Mouse (Mus musculus) urinary bladder, postnatal 4 days (tissue): ENCODE measurements around the gene Cdc26.

Source experiments
- DNase-seq, 2 experiments: peaks; one replicate each; pipeline ENCODE4 v3.0.0; 2021 to 2022; ENCODE audit warnings: low spot score in 2 of 2

Cdc26 gene

DNA sequence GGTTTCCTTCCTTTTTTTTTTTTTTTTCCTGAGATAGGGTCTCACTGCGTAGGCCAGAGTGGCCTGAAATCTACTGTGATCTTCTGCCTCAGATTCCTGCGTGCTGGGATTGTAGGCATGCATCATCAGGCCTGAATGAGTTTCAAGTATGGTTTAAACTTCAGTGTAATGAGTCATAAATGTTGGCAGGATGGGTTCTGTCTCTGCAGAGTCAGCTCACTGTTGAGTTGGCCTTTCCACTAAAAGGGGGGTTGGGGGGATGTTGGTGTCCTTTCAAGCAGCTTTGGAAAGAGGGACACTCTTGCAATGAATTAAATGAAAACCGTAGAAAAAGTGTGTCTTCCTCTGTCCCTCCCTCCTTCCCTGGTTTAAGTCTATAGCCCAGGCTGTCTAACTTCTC is 9.5 kb downstream of the Cdc26 start:
- DNase-seq: no peak

DNA sequence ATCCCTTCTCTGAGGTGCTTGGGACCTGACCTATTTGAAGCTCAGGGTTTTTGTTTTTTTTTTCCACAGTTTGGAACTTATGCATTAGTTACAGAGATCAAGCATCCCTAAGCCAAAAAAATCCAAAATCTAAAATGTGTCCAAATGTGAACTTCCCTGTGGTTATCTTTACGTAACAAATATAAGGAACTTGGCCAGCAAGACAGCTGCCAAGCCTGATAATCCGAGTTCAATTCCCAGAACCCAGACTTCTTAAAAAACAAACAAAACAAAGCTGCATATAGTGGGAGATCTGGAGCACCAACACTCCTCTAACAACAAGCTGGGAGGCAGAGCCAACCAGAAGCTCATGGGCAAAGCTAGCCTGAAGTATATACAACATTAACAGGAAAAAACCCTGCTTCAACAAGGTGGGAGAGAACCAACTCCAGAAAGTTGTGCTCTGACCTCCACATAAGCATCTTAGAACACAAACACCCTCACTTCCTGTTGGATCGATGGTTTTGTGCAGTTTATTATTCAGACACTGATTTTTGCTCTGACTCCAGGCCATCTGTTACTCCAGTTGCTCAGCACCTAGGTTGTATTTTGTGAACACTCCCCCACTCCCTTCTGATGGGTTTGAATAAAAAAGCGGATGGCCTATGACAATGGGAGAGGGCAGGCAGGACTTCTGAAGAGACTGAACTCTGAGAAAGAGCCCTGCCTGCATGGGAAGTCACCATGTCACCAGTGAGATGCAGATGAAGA is 10.7 kb downstream of the Cdc26 start:
- DNase-seq: no peak

DNA sequence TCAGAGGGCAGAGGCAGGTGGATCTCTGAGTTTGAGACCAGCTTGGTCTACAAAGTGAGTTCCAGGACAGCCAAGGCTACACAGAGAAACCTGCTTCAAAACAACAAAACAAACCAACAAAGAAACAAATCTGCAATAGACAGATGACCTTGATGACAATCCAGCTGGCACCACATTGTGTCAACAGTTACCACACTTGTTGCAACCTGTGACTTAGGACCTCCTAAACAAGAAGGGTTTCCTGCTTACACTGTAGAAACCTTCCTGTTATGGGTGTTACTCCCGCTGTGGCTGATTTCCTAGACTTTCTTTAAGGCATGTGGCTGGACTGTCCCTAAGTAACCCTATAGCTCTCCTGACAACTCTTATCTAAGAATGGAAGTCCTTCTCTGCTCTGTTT is 12.6 kb downstream of the Cdc26 start:
- DNase-seq: no peak

DNA sequence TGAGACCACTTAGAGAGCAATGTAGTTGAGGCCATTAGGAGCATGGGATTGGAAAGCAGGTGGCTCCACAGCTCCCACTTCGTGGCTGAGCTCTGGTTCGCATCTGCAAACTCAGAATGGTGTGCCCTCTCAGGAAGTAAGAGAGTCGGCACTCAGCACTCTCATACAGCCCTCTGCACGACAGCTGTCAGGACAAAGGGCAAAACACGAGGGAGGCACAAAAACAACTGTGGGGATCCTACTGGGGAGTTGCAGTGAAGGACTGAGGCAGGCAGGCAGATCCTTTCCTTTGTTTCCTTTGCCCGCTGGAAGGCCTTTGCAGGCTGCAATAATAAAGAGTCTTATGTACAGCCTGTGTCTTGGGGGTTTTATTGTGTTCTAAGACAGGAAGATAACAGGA is 15.0 kb downstream of the Cdc26 start:
- no peak for DNase-seq

DNA sequence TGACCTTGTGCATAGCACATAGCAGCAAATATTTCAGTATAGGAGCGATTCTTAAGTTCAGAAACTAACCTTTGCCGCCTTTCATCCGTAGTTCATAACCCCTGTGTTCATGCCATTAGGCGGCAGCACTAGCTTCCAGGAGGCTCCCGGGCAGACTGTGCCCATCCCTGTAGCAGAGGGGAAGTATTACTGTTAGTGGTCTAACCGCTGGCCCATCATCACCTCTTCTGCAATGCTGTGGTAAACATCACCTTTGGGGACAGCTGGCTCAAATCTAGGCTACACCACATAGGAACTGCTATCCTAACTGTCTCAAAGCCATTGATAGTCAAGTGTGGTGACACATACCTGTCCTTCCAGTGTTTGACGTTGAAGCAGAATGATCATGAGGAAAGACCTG is 16.6 kb downstream of the Cdc26 start:
- DNase-seq: no peak

DNA sequence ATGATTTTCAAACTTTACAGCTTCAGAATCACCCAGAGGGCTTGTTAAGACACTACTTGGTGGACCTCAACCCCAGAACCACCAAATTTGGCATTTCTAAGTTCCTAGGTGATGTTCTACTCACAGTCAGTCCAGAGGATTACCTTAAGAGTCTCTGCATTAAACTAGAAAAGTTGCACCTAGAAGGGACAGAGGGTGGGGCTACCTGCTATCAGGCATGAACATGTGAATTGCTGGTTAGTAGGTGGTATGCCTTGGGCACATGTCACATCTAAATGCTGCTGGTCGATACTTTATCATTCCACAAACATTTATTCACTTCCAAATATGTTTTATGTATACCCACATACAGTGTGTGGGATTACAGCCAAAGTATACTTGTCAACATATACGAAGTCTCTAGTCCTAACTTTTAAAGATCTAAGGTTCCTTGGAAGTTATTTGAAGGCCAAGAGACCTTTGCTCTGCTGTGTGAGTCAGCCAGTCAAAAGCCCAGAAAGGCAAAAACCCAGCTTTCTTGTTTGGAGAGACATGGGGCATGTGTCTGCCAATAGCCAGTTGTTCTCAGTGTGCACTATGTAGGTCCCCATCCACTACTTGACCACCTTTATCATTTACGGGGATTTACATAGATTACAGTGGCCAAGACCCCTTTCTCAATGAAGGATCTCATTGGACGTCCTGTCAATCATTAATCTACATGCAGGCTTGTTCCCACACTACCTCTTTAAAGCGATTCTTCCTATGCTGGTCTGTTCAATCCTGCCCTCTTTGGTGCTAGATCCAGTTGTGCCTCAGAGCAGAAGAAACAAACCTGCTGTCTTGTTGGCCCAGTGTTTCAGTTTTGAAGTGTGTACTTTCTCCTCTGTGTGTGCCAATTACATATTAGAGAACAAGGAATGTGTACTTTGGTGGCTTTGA is 18.6 kb downstream of the Cdc26 start:
- no peak for DNase-seq

DNA sequence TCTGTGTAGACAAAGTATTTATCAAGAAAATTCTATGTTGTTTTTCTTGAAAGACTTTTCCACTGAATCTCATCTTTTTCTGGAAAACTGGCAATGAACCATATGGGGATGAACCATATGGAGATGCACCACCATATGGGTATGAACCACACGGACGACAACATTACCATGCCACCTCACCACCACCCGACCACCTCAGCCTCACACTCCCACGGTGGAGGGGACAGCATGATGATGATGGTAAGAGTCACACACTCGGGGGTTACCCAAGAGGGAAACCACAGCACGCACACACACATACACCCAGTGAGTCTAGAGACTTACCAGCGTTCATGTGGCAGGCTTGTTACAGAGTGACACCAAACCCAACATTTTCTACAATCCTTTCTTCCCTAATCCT is 23.0 kb downstream of the Cdc26 start:
- DNase-seq: no peak

DNA sequence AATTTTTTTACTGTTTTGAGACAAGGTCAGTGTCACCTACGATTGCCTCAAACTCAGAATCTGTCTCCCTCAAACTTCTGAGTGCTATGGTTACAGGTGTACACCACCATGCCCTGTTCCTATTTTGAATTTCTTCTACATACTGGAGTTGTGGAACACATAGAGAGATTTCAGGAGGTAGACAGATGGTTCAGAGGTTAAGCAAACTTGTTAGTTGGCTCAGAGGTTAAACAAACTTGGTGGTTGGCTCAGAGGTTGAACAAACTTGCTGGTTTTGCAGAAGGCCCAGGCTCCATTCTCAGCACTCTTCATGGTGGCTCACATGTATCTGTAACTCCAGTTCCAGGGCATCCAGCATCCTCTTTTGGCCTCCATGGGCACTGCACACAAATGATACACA is 24.3 kb downstream of the Cdc26 start:
- DNase-seq: no peak

DNA sequence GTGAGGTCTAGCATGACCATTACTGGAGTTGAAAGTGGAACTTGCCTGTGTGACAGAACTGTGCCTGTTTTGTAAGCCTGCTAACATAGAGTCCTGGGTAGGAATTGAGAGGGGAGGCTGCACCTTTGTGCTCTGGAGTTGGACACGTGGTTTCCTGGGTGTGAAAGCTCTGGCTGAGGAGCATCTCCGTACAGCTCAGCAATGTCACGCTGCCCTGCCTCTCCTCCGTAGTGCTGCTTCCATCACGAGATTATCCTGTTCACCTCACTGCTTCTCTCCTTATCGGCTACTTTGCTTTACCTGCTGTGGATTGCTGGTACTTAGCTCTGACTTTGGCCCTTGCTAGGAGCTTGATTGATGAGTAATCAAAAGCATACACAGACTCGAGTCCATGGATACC is 24.7 kb downstream of the Cdc26 start:
- DNase-seq: no peak

DNA sequence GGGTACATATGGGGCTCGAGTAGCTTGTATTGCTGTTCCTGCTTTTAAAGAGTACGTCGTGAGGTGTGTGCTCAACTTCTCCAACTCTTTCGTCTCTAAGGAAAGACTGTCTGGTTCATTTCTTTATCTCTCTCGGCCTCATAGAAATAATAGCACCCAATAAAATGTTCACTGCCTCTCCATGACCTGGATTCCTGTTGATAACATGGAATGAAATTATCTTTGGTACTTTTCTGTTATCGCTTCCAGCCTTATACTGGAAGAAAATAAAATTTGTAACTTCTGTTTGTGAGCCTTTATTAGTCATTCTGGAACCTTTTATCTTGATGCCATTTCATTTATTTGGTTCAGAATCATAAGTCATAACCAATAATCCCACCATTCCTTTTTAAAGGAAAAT is 25.2 kb downstream of the Cdc26 start:
- no peak for DNase-seq

DNA sequence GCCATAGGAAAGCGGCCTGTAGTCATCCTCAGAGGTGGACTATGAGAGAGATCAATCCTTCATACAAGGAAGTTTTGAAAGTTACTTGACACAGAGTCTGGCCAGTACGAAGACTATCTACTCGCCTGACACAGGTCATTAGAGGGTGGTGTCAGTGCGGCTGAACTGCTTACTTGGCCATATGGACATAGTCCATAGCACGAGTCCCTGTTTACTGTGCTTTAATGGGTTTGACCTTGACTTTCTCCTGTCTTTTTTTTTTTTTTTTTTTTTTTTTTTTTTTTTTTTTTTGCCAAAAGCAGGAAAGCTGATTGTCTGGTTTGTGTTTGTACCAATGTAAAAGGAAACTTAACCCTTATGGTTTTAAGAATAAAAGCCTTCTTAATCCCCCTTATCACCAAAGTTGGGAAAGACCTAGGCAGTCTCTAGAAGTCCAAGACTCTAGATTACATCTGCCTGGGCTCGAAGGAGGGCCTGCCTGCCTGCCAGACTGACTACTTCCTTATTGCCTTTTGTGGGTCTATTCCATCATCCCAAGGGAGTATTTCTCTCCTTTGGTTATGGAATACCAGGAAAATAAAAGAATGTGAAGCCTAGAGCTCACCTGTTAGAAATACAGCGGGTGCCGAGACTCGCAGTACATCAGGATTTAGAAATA is 28.6 kb downstream of the Cdc26 start:
- no peak for DNase-seq

DNA sequence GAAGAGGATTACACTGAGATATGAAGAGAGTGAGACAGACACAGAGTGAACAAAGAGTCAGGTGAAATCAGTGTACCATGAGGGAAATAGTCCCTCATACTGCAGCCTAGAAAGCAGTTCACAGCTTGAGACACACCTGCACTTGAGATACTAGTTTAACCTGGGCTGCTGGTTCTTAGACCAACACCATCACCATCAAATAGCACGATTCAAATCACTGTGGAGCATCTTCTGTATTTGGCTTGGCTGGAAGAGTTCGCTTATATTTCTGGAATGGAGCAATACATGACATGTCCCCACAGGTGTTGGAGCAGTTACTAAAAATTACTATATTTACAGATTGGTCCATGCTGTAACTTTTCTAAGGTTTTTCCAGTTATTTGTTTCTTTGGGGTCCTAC is 32.3 kb downstream of the Cdc26 start:
- no peak for DNase-seq

DNA sequence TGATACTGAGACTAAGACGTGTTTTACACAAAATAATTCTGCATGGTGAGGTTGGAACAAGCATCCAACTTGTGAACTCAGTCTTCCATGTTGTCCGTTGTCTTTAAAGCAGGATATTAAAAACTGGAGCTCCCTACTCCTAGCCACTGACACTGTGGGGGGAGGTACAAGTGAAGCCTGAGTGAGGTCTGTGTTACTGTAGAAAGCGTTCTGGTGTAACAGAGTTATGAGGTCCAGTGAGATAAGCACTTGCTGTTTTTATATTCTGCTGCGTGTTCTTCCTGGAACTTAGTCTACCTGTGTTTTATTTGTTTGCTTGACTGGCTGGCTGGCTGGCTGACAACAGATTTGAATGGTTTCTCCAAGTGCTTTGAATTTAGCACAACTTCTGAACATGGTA is 34.1 kb downstream of the Cdc26 start:
- DNase-seq: no peak

DNA sequence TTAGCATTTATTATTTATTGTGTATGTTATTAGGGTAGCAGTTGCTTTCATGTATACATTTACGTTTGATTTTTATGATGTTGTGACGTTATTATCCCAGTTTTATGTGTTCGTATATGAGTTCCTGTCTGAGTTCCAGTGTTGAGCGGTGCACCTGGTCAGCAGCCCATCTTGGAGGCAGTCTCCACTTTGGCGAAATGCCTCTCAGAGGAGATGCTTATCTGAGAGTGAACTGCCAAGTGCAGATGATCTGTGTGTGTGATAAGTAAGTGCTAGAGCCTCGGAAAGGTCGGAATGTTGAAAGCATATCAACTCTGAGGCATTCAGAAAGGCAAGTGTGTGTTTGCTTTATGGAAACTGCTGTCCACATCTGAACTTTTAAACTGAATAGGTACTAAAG is 34.8 kb downstream of the Cdc26 start:
- DNase-seq: no peak

DNA sequence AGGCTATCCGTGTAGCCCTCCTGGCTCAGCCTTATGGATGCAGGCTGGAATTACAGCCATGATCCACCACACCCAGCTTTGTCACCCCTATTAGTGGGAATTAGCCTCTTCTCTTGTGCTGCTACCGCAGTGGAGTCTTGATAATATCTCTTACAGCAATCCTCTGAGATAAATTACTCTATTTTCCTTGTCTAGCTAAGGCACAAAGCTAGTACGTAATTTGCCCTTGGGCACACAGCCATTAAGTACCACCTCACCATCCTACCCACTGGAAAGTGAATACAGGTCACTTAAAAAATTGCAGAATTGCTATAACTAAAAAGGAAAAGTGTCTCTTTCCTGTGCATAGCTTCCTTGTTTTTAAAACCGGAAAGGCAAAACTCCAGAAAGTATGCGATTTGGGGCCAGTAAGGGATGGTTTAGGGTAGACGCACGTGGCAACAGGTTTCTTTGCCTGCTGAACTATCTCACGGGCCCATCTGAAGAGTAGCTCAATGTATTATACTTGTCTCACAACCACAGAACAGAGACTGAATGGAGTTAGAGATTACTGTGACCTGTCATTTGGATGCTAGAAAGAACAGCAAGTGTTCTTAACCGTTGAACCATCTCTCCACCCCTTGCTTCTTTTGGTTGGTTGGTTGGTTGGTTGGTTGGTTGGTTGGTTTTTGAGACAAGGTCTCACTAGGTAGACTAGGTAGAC is 35.5 kb downstream of the Cdc26 start:
- DNase-seq: no peak

DNA sequence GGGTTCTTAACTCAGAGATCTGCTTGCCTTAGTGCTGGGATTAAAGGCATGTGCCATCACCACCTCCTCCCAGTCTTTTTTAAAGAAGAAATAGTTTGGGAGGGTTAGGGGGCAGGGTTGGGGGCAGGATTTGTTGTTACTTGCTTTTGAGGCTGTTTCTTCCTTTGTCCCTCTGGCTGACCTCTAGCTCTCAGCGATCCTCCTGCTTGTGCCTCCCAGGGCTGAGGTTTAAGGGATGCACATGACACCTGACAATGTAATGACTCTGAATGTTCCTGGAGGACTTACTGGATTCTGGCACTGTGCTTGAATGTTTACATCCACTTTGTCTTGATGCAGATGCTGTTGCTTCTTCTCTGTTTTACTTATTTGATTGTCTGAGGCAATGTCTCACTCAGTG is 36.0 kb downstream of the Cdc26 start:
- DNase-seq: no peak

DNA sequence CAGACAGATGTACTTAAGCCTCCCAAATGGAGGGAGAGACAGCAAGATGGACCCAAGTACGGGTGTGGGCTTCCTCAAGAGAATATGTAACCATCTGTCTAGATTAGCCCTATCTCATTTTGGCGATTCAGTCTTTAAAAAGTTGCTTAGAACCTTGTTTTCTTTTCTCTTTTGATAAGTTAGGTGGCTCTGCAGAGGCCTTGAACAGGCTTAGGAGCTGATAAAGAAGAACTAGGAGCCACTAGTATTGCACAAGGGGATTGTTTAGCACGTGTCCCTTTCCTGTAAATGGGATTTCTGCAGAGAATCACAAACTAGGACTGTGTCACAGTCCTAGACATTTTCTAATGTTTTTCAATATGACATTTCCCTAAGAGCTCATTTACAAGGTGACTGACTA is 39.4 kb downstream of the Cdc26 start:
- no peak for DNase-seq

DNA sequence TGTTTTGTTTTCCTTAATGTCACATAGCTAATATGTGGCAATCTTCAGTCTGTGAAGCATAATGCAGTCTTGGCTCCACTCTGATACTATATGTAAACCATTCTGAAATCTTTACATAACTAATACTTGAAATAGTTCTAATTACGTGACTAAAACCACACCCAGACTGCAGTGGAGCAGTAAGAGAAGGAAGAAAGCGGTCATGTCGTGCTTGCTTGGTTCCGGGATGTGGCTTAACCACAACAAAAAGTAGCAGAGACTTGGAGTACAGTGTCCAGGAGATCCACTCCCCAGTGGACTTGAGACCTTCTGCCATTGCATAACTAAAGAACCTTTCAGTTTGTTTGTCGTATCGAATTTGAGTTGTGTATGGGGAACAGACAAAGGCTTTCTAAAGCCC is 40.9 kb downstream of the Cdc26 start:
- no peak for DNase-seq

DNA sequence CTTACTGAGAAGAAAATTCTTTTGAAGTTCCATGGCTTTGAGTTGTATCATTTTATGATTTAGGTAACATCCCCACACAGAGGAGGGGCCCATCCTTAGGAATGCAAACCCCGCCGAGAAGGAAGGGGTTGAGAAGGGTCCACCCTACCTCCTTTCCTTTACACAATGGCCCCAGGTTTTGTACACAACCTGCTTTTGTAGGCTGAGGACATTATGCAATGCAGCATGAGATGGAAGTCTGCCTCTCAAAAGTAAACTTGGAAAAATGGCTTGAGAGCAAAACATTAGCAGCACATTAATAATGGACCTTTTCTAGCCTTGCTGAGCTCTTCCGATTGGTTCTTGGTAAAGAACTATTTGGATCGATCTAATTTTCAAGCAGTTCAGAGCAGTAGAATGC is 42.2 kb downstream of the Cdc26 start:
- no peak for DNase-seq

DNA sequence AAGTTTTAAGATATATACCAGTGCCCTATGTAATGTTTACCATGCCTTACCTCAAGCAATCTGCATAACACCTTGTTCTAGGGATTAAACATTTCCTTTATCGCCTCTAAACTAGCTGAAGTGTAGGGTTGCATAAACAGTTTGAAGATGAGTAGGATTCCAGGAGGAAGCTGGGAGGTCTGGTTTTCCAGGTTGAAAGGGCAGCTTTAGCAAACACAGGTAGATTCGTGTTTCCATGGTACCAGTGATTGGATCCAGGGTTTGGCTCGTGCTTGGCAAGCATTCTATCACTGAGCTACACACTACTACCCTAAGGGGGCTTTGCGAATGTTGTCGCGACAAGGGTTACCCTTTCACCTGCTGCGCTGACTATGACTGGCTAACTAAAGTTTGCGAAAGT is 44.1 kb downstream of the Cdc26 start:
- DNase-seq: no peak

DNA sequence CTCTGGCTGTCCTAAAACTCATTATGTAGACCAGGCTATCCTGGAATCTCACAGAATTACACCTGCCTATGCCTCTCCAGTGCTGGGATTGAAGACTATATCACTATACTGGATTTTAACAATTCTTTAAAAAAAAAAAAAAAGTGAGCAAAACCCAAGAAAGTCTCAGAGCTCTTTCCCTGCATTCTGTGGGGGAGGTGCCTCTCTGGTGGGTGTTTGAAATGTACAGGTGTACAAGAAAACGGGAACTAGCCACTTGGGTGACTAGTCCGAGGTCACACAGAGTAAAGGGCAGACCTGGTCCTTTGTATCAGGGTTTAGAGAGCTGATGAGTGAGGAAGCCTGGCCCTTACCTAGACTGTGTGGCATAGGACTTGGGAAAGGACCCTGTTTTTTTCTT is 46.0 kb downstream of the Cdc26 start:
- no peak for DNase-seq

DNA sequence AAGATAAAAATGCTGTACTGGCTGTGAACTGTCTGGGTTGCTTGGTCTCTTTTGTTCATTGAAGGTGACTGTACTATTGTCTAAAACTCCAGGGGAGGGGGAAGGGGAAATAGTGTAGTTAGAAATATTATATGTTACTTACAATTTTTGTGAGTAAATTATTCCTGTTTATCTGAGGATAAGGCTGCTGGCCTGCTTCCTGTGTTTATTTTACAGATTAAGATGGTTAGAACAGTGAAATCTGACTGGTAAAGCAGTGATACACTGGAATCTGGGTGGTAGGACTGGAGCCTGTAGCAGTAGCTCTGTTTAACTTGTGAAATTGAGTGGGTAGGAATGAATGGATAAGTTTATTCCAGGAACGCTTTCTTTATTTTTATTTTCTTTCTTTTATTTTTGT is 46.4 kb downstream of the Cdc26 start:
- no peak for DNase-seq
